Mouse (Mus musculus) bone marrow, adult 2 months (tissue): ENCODE data around the gene Ehbp1. TPM values are rescaled to one million over a fixed set of nuclear protein-coding genes. Genes with fewer than 3 reads are reported as not detected.

Experiments
- H3K27ac ChIP-seq: fragments of 200-500 bp; 2 replicates; pipeline ENCODE4 v1.5.1; 2012; ENCODE audit warnings: low read depth, mild to moderate bottlenecking, control low read depth, inconsistent platforms, low read length; ENCODE audit not compliant: control insufficient read depth, poor library complexity, insufficient read depth
- H3K4me1 ChIP-seq: fragments of 200-500 bp; 2 replicates; pipeline ENCODE4 v1.6.1; 2011; ENCODE audit warnings: low read length; ENCODE audit not compliant: control insufficient read depth, insufficient read depth
- H3K4me3 ChIP-seq: fragments of 200-500 bp; replicated peaks from 2 replicates; pipeline ENCODE3; 2011; ENCODE audit warnings: mild to moderate bottlenecking, low read depth, low read length, control low read depth; ENCODE audit not compliant: control insufficient read depth
- CTCF ChIP-seq: fragments of 200-500 bp; IDR thresholded peaks from 2 replicates; pipeline ENCODE4 v1.5.1; 2011; ENCODE audit warnings: low read length, control low read depth; ENCODE audit not compliant: control insufficient read depth, insufficient read depth
- POLR2A ChIP-seq: fragments of 200-500 bp; IDR thresholded peaks from 2 replicates; pipeline ENCODE4 v1.6.1; 2011; ENCODE audit warnings: low read depth, mild to moderate bottlenecking, control low read depth, low read length, borderline replicate concordance; ENCODE audit not compliant: control insufficient read depth
- WGBS: fragments of 180-500 bp; shearing (Covaris S2); methylation state at CpG from one replicate; pipeline ENCODE4 v1.1.7; 2018; 5-methylcytosine and 5-hydroxymethylcytosine counted together
- polyA plus RNA-seq: library from polyadenylated mRNA; stranded (reverse); fragments of >200 nt; gene quantifications from 2 replicates; pipeline ENCODE4 v1.2.4, GENCODE M21; 2011; ENCODE audit warnings: low replicate concordance; ENCODE audit not compliant: missing spikeins, insufficient read depth, insufficient read length

Gene Ehbp1
- polyA plus RNA-seq, 1 experiment: 2.8 TPM

DNA sequence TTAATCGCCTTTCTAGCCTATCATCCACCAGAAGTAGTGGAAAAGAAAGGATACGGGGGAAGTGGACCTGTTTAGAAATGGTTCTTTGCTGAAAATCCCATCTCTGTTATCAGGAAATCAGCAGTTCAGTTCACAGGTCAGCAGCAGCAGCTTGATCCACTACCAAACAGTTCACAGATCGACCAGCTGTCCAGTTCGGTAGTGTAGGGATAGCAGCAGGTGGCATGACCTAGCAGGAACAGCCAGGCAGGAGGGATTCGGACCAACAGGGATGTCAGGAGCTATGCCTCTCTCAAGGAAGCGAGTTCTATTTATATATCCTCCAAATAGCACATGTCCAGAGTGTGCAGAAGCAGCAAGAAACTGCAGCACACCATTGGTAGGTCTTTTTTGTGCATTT is 40.9 kb downstream of the Ehbp1 start:
- Histone ChIP-seq H3K4me1 (no peaks in the 10 kb centered on the region), H3K4me3 (no peak overlapping the region), H3K27ac (no peak overlapping the region)
- TF ChIP-seq POLR2A: no peak
- 67% methylated on average over 6 of the region's 6 CpGs for WGBS

DNA sequence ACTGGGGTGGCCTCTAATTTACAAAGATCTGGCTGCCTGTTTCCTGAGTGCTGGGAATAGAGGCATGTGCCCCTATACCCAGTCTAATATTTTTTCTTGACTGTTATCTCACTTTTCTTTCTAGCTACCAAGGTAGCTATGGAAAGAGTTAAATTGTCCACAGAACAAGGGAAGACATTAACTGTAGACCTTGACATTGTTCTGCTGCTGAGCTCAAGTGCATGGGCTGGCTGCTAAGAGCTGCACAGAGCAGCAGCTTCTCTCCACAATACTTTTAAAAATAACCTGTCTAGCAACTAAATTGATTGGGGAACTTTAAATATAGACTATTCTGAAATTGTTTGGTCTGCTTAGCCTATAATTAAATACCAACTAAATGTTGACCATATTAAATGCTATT is 52.9 kb downstream of the Ehbp1 start:
- Histone ChIP-seq H3K4me3 (no peak overlapping the region), H3K27ac (no peak overlapping the region), H3K4me1 (peaks cover 2% of the 10 kb centered on the region; the same call in 1 of the 2 replicates)
- TF ChIP-seq CTCF: no peak
- no peak for TF ChIP-seq POLR2A

DNA sequence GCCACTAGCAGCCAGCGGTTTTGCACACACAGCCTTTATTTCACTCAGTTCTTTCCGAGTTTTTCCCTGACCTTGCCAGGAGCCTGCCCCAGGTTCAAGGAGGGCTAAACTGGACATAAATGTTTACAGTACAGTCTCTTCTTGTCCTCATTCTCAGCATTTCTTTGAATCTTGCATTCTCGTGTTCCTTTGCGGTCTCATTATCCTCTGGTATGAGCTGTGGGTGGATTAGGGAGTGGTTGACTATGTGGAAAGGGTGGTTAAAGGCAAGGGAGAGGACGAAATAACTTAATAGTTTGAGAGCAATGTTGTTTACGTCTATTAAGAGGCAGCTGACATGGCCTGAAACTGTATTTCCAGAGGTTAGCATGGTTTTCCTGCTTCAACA is 54.6 kb downstream of the Ehbp1 start:
- Histone ChIP-seq H3K4me3 (peak overlapping the region; percentile 80), H3K4me1 (peaks cover 2% of the 10 kb centered on the region; the same call in 1 of the 2 replicates), H3K27ac (no peak overlapping the region)
- 0% methylated on average over 6 of the region's 6 CpGs for WGBS
- TF ChIP-seq POLR2A: no peak
- no peak for TF ChIP-seq CTCF

DNA sequence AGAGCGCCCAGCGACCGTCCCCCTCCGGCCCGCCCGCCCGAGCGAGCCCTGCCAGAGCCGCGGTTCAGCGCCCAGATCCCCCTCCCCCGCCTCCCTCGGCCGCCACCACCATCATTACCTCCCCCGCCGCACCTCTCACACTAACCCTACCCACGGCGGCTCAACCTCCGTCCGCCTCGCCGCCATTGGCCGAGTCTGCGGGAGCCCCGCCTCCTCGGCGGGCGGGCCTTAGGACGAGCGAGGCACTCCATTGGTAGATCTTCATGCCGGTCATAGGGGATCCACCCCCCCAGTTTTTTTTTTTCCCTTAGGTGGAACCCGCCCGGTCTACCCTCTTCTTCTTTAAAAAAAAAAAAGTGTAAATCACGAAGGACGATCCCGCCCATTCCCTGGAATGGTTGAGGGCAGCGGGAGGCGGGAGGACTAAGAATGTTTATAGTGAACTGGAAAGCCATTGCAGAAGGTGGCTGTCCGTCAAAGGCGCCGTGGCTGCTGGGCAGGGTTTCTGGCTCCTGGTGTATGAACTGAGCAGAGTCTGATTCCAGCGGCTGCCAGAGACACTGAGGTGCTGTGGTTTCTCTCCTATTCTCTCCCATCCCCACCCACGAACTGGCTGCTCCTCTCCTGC is 55.1 kb downstream of the Ehbp1 start:
- WGBS: 3% methylated on average over 42 of the region's 43 CpGs
- TF ChIP-seq POLR2A: peak; percentile 42; the same call in 1 of the 2 replicates
- TF ChIP-seq CTCF: no peak
- H3K4me3 ChIP-seq: peak overlapping the region; percentile 80
- H3K27ac ChIP-seq: no peak overlapping the region
- H3K4me1 ChIP-seq: peaks cover 2% of the 10 kb centered on the region; the same call in 1 of the 2 replicates

DNA sequence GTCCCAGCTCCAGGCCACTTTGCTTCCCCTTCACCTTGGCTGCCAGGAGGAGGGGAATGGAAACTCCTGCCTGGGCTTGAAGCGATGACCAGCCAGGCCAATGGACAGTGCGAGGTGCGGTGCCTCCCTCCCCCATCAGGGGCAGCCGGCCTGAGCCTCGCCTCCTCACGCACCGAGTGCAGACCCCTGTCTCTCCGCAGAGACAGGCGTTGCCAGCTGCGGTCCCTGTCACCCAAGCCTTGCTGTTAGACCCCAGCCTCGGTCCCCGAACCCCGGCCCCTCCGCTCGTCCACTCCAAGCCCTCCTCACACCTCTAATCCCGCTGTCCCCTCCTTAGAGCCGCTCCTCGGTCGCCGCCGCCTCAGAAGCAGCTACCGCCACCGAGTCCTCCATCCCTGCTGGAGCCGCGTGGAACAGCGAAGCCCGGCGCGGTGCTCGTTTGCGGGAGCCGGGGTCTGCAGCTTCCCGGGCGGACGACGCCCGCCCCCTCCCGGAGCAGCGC is 55.7 kb downstream of the Ehbp1 start:
- H3K27ac ChIP-seq: no peak overlapping the region; the same call in 1 of the 2 replicates

DNA sequence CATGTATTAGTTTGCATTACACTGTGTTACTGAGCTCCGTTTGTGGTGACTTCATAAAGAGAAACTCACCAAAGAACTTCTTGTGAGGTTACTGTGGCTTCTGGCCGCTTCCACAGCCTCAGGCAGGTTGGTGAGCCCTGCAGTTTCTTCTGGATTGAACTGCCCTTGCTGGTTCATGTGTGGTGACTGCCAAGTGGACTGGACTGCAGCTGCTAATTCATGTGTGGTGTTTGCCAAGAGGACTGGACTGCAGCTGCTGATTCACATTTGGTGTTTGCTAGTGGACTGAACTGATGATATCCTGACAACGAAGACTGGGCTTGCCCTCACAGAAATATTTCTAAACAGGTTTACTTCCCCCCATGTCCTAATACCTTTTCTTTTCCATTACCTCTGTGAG is 65.4 kb downstream of the Ehbp1 start:
- WGBS: 85% methylated on average over 3 of the region's 3 CpGs
- no peaks in the 10 kb centered on the region for H3K4me1 ChIP-seq
- no peak for TF ChIP-seq POLR2A
- TF ChIP-seq CTCF: no peak
- H3K4me3 ChIP-seq: no peak overlapping the region
- no peak overlapping the region for H3K27ac ChIP-seq

More for the DNA sequence above, 55.7 kb downstream of the Ehbp1 start:
- TF ChIP-seq CTCF: no peak
- no peak for TF ChIP-seq POLR2A
- Histone ChIP-seq H3K4me3 (peak overlapping the region; percentile 56), H3K4me1 (peaks cover 2% of the 10 kb centered on the region; the same call in 1 of the 2 replicates)
- WGBS: 2% methylated on average over 39 of the region's 39 CpGs

DNA sequence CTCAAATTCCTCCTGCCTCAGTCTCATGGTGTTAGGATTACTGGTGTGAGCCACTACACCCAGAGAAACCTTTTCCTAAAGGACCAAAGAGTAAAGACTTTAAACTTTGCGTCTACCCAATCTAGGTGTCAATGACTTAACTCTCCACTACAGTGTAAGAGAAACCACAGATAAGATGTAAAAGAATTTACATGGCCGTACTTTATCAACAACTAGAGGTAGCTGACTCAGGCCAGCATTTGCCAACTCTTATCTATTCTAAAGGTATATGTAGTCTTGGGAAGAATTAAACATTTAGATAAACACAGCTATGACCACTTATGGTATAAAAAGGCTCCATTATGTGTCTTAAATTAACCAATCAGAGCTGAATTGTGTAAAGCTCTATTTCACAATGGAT is 67.9 kb downstream of the Ehbp1 start:
- Histone ChIP-seq H3K4me3 (no peak overlapping the region), H3K27ac (no peak overlapping the region), H3K4me1 (no peaks in the 10 kb centered on the region)
- TF ChIP-seq CTCF: no peak
- TF ChIP-seq POLR2A: no peak
- WGBS: 61% methylated on average over 2 of the region's 2 CpGs

DNA sequence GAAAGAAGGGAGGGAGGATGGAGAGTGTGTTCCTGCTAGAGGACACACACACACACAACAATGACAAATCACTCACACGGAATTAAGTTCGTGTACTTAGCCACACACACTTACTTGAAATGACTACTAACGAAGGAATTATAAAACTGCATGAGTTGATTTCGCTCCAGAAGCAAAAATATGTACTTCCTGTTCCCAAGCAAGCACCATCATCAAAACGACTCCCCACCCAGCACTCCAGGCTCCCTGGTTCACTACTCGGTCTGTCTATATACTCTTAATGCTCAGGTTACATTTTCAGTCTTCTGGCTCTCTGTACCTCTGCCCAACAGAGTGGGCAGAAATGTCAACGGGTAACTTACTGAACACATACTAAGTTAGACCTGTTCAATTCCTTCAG is 68.7 kb downstream of the Ehbp1 start:
- 82% methylated on average over 7 of the region's 7 CpGs for WGBS
- H3K4me1 ChIP-seq: no peaks in the 10 kb centered on the region
- TF ChIP-seq POLR2A (no peak), CTCF (no peak)
- no peak overlapping the region for H3K4me3 ChIP-seq
- no peak overlapping the region for H3K27ac ChIP-seq

DNA sequence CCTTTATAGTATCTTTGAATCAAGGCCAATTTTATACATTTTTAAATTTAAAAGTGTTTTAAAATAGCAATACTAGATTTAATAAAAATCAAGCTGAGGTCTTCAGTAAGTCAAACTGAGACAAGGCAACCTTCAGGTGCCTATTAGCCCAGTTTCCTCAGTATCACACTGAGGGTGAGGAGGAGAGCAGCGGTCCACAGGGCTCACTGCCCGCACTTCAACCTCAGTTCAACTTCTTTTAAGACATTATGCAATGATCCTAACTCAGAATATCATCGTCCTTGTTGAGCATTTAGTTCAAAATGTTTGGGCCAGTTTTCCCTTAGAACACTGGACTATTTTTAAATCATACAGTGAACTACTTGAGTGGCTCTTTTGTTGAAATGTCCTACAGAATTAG is 70.2 kb downstream of the Ehbp1 start:
- TF ChIP-seq POLR2A (no peak), CTCF (no peak)
- Histone ChIP-seq H3K27ac (no peak overlapping the region), H3K4me3 (no peak overlapping the region), H3K4me1 (no peaks in the 10 kb centered on the region)
- WGBS: 84% methylated on average over 3 of the region's 3 CpGs
